Mouse (Mus musculus) thymus, postnatal 4 days (tissue): Measurements from ENCODE around the gene Tmsb15l.
"Not testable (repeated sequence)": the region's sequence is repeated elsewhere in the genome, so short reads cannot be mapped to it uniquely, and the experiment has no call there.

Experiments used
- DNase-seq: peaks from one replicate; pipeline ENCODE4 v3.0.0; 2021

Tmsb15l gene

GRCm38 (mm10) chrX:136976424-136977084 lies at the start of gene Tmsb15l, which contains the start of gene Tmsb15b1:
Tmsb15l (minus strand) TSS chrX:136976869.
Tmsb15b1 (minus strand) TSS chrX:136976874.
- DNase-seq, result peak; percentile 76

GRCm38 (mm10) chrX:137019310-137019709 lies 42.6 kb upstream of the Tmsb15l start:
- DNase-seq, result peak; percentile 77

GRCm38 (mm10) chrX:137017668-137018067 lies 41.0 kb upstream of the Tmsb15l start:
- DNase-seq, result no peak

- peak; percentile 64 for DNase-seq
Observed at GRCm38 (mm10) chrX:137015099-137015709, 38.5 kb upstream of the Tmsb15l start.

- no peak for DNase-seq
Observed at GRCm38 (mm10) chrX:136996256-136996655, 19.6 kb upstream of the Tmsb15l start.

GRCm38 (mm10) chrX:136993641-136994040 lies 17.0 kb upstream of the Tmsb15l start:
- DNase-seq, result peak; percentile 9

- DNase-seq, result peak; percentile 62
Observed at GRCm38 (mm10) chrX:136992978-136993547, 16.4 kb upstream of the Tmsb15l start, which contains the start of gene Zcchc18. Zcchc18 (plus strand) TSS chrX:136993155.

- no peak for DNase-seq
Observed at GRCm38 (mm10) chrX:136992191-136992965, 15.7 kb upstream of the Tmsb15l start.

- no peak for DNase-seq
Observed at GRCm38 (mm10) chrX:136991274-136991673, 14.6 kb upstream of the Tmsb15l start.

GRCm38 (mm10) chrX:136986039-136986438 lies 9.4 kb upstream of the Tmsb15l start:
- DNase-seq, result no peak

GRCm38 (mm10) chrX:136978616-136979015 lies 1.9 kb upstream of the Tmsb15l start:
- DNase-seq, result peak; percentile 22

- not testable (repeated sequence) for DNase-seq
Observed at GRCm38 (mm10) chrX:136975397-136975796, 1.3 kb downstream of the Tmsb15l start, which contains the start of gene Tmsb15b2. Tmsb15b2 (minus strand) TSS chrX:136975497.

GRCm38 (mm10) chrX:136959688-136960087 lies 17.0 kb downstream of the Tmsb15l start:
- peak; percentile 17 for DNase-seq

GRCm38 (mm10) chrX:136958300-136958699 lies 18.4 kb downstream of the Tmsb15l start:
- DNase-seq, result not testable (repeated sequence)

GRCm38 (mm10) chrX:136957583-136958279 lies 18.9 kb downstream of the Tmsb15l start:
- peak; percentile 41 for DNase-seq

GRCm38 (mm10) chrX:136937985-136938384 lies 38.7 kb downstream of the Tmsb15l start:
- DNase-seq, result no peak

- no peak for DNase-seq
Observed at GRCm38 (mm10) chrX:136927031-136927430, 49.6 kb downstream of the Tmsb15l start, which contains the start of gene H2bfm. H2bfm (plus strand) TSS chrX:136927325.

GRCm38 (mm10) chrX:136925863-136926262 lies 50.8 kb downstream of the Tmsb15l start:
- DNase-seq, result no peak
